Mouse (Mus musculus): ENCODE data around the gene Rtbdn. TPM values are rescaled to one million over a fixed set of nuclear protein-coding genes. Genes with fewer than 3 reads are reported as not detected.
"Not testable (repeated sequence)": the region's sequence is repeated elsewhere in the genome, so short reads cannot be mapped to it uniquely, and the experiment has no call there.

Rtbdn gene
- 0.27 TPM in 1 of 2 replicates, not detected in the other for polyA plus RNA-seq (2015; fragmentation: Nextera tagmentation; extraction: Ambion mirVana)

- Histone ChIP-seq H3K4me1 (peaks cover 21% of the 10 kb centered on the region), H3K4me3 (replicated peaks) (peak within 1 kb of the TSS; percentile 40), H3K9me3 (replicated peaks) (no peaks in the 10 kb centered on the region), H3K9ac (no peak within 1 kb of the TSS), H3K27ac (replicated peaks) (no peak within 1 kb of the TSS), H3K36me3 (no peaks in the 10 kb centered on the region), H3K4me2 (replicated peaks) (peak within 1 kb of the TSS; percentile 75), H3K27me3 (peaks cover 70% of the 10 kb centered on the region)
- ATAC-seq (ENCODE audit: insufficient number of reproducible peaks, low FRiP score, low TSS enrichment, low read depth), result no peak
- WGBS, result 8% methylated on average over 17 of the region's 17 CpGs
Observed at GRCm38 (mm10) chr8:84946528-84947240, at the start of gene Rtbdn. TSS of gene Rtbdn (plus strand) at chr8:84946991.

- H3K4me3 ChIP-seq (replicated peaks), result no peak overlapping the region
- WGBS, result 60% methylated on average over 4 of the region's 4 CpGs
- H3K27ac ChIP-seq (replicated peaks), result no peak overlapping the region
- H3K9me3 ChIP-seq (replicated peaks), result no peaks in the 10 kb centered on the region
- no peaks in the 10 kb centered on the region for H3K27me3 ChIP-seq
- ATAC-seq (ENCODE audit: insufficient number of reproducible peaks, low FRiP score, low TSS enrichment, low read depth), result no peak
- no peak overlapping the region for H3K4me2 ChIP-seq (replicated peaks)
- H3K9ac ChIP-seq, result no peak overlapping the region
- H3K36me3 ChIP-seq, result no peaks in the 10 kb centered on the region
- peaks cover 17% of the 10 kb centered on the region for H3K4me1 ChIP-seq
Observed at GRCm38 (mm10) chr8:84901071-84901470, 45.7 kb upstream of the Rtbdn start.

- H3K4me3 ChIP-seq (replicated peaks), result peak within 1 kb of the TSS; percentile 71
- peak within 1 kb of the TSS; percentile 87 for H3K27ac ChIP-seq (replicated peaks)
- H3K4me2 ChIP-seq (replicated peaks), result peak within 1 kb of the TSS; percentile 99
- H3K9me3 ChIP-seq (replicated peaks), result no peaks in the 10 kb centered on the region
- no peak for ATAC-seq (ENCODE audit: insufficient number of reproducible peaks, low FRiP score, low TSS enrichment, low read depth)
- H3K4me1 ChIP-seq, result peaks cover 17% of the 10 kb centered on the region
- WGBS, result 66% methylated on average over 3 of the region's 3 CpGs
- H3K27me3 ChIP-seq, result no peaks in the 10 kb centered on the region
- H3K36me3 ChIP-seq, result no peaks in the 10 kb centered on the region
- peak within 1 kb of the TSS; percentile 66 for H3K9ac ChIP-seq
Observed at GRCm38 (mm10) chr8:84901752-84902151, 45.0 kb upstream of the Rtbdn start, which contains the start of gene Klf1. TSS of gene Klf1 (plus strand) at chr8:84901928.

GRCm38 (mm10) chr8:84902367-84902919 is 44.3 kb upstream of the Rtbdn start:
- Histone ChIP-seq H3K27ac (replicated peaks) (peak overlapping the region; percentile 87), H3K9me3 (replicated peaks) (no peaks in the 10 kb centered on the region), H3K4me2 (replicated peaks) (peak overlapping the region; percentile 99), H3K27me3 (no peaks in the 10 kb centered on the region), H3K36me3 (no peaks in the 10 kb centered on the region), H3K4me3 (replicated peaks) (peak overlapping the region; percentile 71), H3K4me1 (peaks cover 17% of the 10 kb centered on the region), H3K9ac (peak overlapping the region; percentile 66)
- 2% methylated on average over 24 of the region's 24 CpGs for WGBS
- ATAC-seq (ENCODE audit: insufficient number of reproducible peaks, low FRiP score, low TSS enrichment, low read depth), result peak; percentile 6; the same call in 1 of the 2 replicates

GRCm38 (mm10) chr8:84902920-84903661 is 43.7 kb upstream of the Rtbdn start:
- peaks cover 17% of the 10 kb centered on the region for H3K4me1 ChIP-seq
- peak overlapping the region; percentile 99 for H3K4me2 ChIP-seq (replicated peaks)
- H3K36me3 ChIP-seq, result no peaks in the 10 kb centered on the region
- under 1% methylated on average over 67 of the region's 68 CpGs for WGBS
- H3K27me3 ChIP-seq, result no peaks in the 10 kb centered on the region
- ATAC-seq (ENCODE audit: insufficient number of reproducible peaks, low FRiP score, low TSS enrichment, low read depth), result peak; percentile 88
- H3K27ac ChIP-seq (replicated peaks), result peak overlapping the region; percentile 87
- no peaks in the 10 kb centered on the region for H3K9me3 ChIP-seq (replicated peaks)
- peak overlapping the region; percentile 66 for H3K9ac ChIP-seq
- H3K4me3 ChIP-seq (replicated peaks), result peak overlapping the region; percentile 71

- Histone ChIP-seq H3K9me3 (replicated peaks) (no peaks in the 10 kb centered on the region), H3K4me3 (replicated peaks) (no peak overlapping the region), H3K4me2 (replicated peaks) (no peak overlapping the region), H3K27me3 (no peaks in the 10 kb centered on the region; the same call in 1 of the 2 replicates), H3K9ac (no peak overlapping the region), H3K36me3 (no peaks in the 10 kb centered on the region), H3K4me1 (peaks cover 23% of the 10 kb centered on the region), H3K27ac (replicated peaks) (no peak overlapping the region)
- 89% methylated on average over 7 of the region's 7 CpGs for WGBS
- no peak for ATAC-seq (ENCODE audit: insufficient number of reproducible peaks, low FRiP score, low TSS enrichment, low read depth)
Observed at GRCm38 (mm10) chr8:84904351-84904750, 42.4 kb upstream of the Rtbdn start.

GRCm38 (mm10) chr8:84907037-84907436 is 39.8 kb upstream of the Rtbdn start:
- Histone ChIP-seq H3K36me3 (no peaks in the 10 kb centered on the region), H3K4me3 (replicated peaks) (no peak overlapping the region), H3K9ac (no peak overlapping the region), H3K4me1 (peaks cover 33% of the 10 kb centered on the region), H3K9me3 (replicated peaks) (no peaks in the 10 kb centered on the region), H3K4me2 (replicated peaks) (no peak overlapping the region), H3K27me3 (peaks cover 15% of the 10 kb centered on the region), H3K27ac (replicated peaks) (no peak overlapping the region)
- ATAC-seq (ENCODE audit: insufficient number of reproducible peaks, low FRiP score, low TSS enrichment, low read depth), result no peak
- 90% methylated on average over 9 of the region's 9 CpGs for WGBS

- Histone ChIP-seq H3K36me3 (no peaks in the 10 kb centered on the region), H3K9ac (no peak overlapping the region), H3K4me2 (replicated peaks) (no peak overlapping the region), H3K9me3 (replicated peaks) (no peaks in the 10 kb centered on the region), H3K4me1 (peaks cover 33% of the 10 kb centered on the region), H3K27me3 (peaks cover 19% of the 10 kb centered on the region), H3K27ac (replicated peaks) (no peak overlapping the region), H3K4me3 (replicated peaks) (no peak overlapping the region)
- ATAC-seq (ENCODE audit: insufficient number of reproducible peaks, low FRiP score, low TSS enrichment, low read depth), result no peak
- 72% methylated on average over 8 of the region's 8 CpGs for WGBS
Observed at GRCm38 (mm10) chr8:84907493-84907892, 39.3 kb upstream of the Rtbdn start.

- Histone ChIP-seq H3K27ac (replicated peaks) (peak overlapping the region; percentile 71), H3K27me3 (peaks cover 24% of the 10 kb centered on the region), H3K4me2 (replicated peaks) (peak overlapping the region; percentile 71), H3K4me3 (replicated peaks) (peak overlapping the region; percentile 62), H3K4me1 (peaks cover 33% of the 10 kb centered on the region)
- not testable (repeated sequence) for H3K9me3 ChIP-seq (replicated peaks); H3K36me3 ChIP-seq; ATAC-seq (ENCODE audit: insufficient number of reproducible peaks, low FRiP score, low TSS enrichment, low read depth); H3K9ac ChIP-seq
- 22% methylated on average over 7 of the region's 7 CpGs for WGBS
Observed at GRCm38 (mm10) chr8:84907979-84908378, 38.8 kb upstream of the Rtbdn start.

GRCm38 (mm10) chr8:84908421-84909161 is 38.2 kb upstream of the Rtbdn start, which contains the start of gene Dnase2a:
TSS of gene Dnase2a (plus strand) at chr8:84908560.
- Histone ChIP-seq H3K36me3 (no peaks in the 10 kb centered on the region), H3K27ac (replicated peaks) (peak within 1 kb of the TSS; percentile 71), H3K9me3 (replicated peaks) (no peaks in the 10 kb centered on the region), H3K27me3 (peaks cover 27% of the 10 kb centered on the region), H3K4me2 (replicated peaks) (peak within 1 kb of the TSS; percentile 71), H3K4me3 (replicated peaks) (peak within 1 kb of the TSS; percentile 62), H3K9ac (peak within 1 kb of the TSS; percentile 44), H3K4me1 (peaks cover 34% of the 10 kb centered on the region)
- under 1% methylated on average over 45 of the region's 45 CpGs for WGBS
- ATAC-seq (ENCODE audit: insufficient number of reproducible peaks, low FRiP score, low TSS enrichment, low read depth), result peak; percentile 93
